Mouse (Mus musculus) testis, adult 2 months (tissue): ENCODE measurements at regions not wholly inside any gene's neighbourhood (a gene's known extent, or its start where the extent isn't known, plus 50 kb on each side); places are given as distances from the start of the nearest gene placed in this dataset.

Experiments
- CTCF ChIP-seq: fragments of 200-500 bp; IDR thresholded peaks from 2 replicates; pipeline ENCODE4 v1.5.1; 2012; ENCODE audit warnings: low read depth, mild to moderate bottlenecking, inconsistent platforms, low read length, moderate library complexity; ENCODE audit not compliant: control insufficient read depth, insufficient read depth, insufficient replicate concordance
- POLR2A ChIP-seq: fragments of 200-500 bp; IDR thresholded peaks from 2 replicates; pipeline ENCODE4 v1.6.1; 2012; ENCODE audit warnings: low read depth, mild to moderate bottlenecking, inconsistent platforms, low read length, moderate library complexity; ENCODE audit not compliant: control insufficient read depth

DNA sequence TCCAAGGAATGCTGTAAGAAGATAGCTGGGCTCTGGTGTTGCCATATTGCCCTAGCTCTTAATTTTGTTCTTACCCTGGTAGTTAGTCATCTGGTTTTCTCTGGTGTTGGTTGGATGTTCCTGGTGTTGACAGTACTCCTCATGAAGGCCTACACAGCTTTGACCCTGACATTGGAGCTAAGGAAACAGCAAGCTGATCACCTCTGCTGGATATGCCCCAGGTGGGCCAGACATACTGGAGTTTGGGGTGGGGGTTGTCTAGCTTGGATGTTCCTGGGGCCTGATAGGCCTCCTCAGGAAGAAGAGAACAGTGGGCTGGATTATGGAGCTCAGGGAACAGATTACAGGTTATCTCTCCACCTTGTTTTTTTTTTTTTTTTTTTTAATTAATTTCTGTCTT lies 796.3 kb upstream of the Lrrc4c start:
- TF ChIP-seq POLR2A (no peak), CTCF (no peak)
